Mouse (Mus musculus) olfactory bulb, adult 2 months (tissue): ENCODE measurements around the gene Klhl36. TPM values are rescaled to one million over a fixed set of nuclear protein-coding genes. Genes with fewer than 3 reads are reported as not detected.

Experiments
- H3K27ac ChIP-seq: fragments of 200-500 bp; 2 replicates; pipeline ENCODE4 v1.5.1; 2012; ENCODE audit warnings: low read depth, low read length; ENCODE audit not compliant: insufficient read depth
- H3K4me1 ChIP-seq: fragments of 200-500 bp; 2 replicates; pipeline ENCODE4 v1.6.1; 2012; ENCODE audit warnings: low read length; ENCODE audit not compliant: control insufficient read depth, insufficient read depth
- H3K4me3 ChIP-seq: fragments of 200-500 bp; 2 replicates; pipeline ENCODE4 v1.5.1; 2012; ENCODE audit warnings: mild to moderate bottlenecking, low read depth, low read length, moderate library complexity; ENCODE audit not compliant: insufficient read depth
- CTCF ChIP-seq: fragments of 200-500 bp; IDR thresholded peaks from 2 replicates; pipeline ENCODE4 v1.5.1; 2012; ENCODE audit warnings: low read depth, mild to moderate bottlenecking, low read length, moderate library complexity; ENCODE audit not compliant: insufficient read depth
- POLR2A ChIP-seq: fragments of 200-500 bp; IDR thresholded peaks from 2 replicates; pipeline ENCODE4 v1.6.1; 2012; ENCODE audit warnings: mild to moderate bottlenecking, low read depth, low read length, moderate library complexity; ENCODE audit not compliant: insufficient read depth
- WGBS: fragments of 180-500 bp; shearing (Covaris S2); methylation state at CpG from one replicate; pipeline ENCODE4 v1.1.7; 2018; 5-methylcytosine and 5-hydroxymethylcytosine counted together
- polyA plus RNA-seq: library from polyadenylated mRNA; stranded (reverse); fragments of >200 nt; gene quantifications from 2 replicates; pipeline ENCODE4 v1.2.4, GENCODE M21; 2012; ENCODE audit warnings: low replicate concordance; ENCODE audit not compliant: missing spikeins, insufficient read depth, insufficient read length

The Klhl36 gene
- polyA plus RNA-seq, 1 experiment: not detected

DNA sequence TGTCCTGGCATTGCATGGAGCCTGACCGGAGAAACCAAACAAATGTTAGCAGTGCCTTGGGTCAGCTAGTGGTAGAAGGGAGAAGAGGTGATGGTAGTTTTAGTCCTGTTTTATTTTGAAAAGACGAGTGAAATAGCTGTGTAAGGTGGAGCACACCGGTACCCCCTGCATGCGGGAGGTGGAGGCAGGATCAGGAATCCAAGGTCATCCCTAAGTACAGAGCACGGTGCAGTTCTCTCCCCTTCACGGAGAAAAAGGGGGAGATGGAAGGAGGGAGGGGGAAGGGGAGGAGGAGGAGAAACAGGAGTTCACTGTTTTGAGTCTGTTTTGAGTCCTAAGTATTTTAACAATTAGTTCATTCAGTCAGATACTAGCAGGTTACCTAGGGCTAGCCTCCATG, 50.6 kb downstream of the Klhl36 start:
- TF ChIP-seq CTCF (no peak), POLR2A (no peak)
- H3K27ac ChIP-seq: no peak overlapping the region
- H3K4me1 ChIP-seq: peaks cover 18% of the 10 kb centered on the region
- no peak overlapping the region for H3K4me3 ChIP-seq
- 38% methylated on average over 6 of the region's 6 CpGs for WGBS

DNA sequence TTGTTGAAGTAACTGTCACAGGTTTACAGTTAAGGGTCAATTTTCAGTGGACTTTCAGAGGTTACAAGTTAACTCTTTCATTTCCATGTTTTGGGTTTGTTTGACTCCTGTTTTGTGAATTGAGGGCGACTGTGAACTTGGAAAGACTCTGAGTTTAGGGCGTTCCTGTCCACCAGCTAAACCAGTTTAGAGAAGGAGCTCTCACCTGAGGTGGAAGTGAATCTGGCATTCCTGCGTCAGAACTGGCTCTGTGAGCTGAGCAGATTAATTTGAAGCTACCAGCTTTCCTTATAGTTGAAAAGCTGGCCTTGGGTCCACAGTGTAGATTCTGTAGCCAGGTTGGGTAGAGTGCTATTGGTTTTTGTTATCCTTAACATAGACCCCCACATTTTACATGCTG, 51.1 kb downstream of the Klhl36 start:
- Histone ChIP-seq H3K27ac (no peak overlapping the region), H3K4me3 (no peak overlapping the region), H3K4me1 (peaks cover 18% of the 10 kb centered on the region)
- no peak for TF ChIP-seq POLR2A
- no peak for TF ChIP-seq CTCF
- 67% methylated on average over 3 of the region's 3 CpGs for WGBS

DNA sequence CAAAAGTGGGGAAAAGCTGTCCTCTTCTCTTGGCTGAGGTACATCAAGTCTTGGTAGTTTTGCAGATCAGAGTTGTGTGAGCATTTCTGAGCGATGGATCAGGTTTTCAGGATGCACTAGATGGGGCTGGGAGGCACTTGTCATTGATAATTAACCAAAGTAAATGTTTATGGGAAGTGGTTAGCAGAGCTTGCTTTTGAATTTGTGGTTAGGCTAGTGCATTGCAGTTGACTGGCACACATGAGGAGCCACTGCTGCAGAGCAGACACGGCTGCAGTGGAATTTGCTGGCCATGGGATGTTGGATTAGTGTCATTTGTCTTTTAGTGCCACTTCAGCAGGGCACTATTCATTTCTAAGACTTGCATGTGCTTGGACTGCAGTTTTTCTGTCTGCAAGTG, 52.1 kb downstream of the Klhl36 start:
- WGBS: 67% methylated on average over 2 of the region's 2 CpGs

DNA sequence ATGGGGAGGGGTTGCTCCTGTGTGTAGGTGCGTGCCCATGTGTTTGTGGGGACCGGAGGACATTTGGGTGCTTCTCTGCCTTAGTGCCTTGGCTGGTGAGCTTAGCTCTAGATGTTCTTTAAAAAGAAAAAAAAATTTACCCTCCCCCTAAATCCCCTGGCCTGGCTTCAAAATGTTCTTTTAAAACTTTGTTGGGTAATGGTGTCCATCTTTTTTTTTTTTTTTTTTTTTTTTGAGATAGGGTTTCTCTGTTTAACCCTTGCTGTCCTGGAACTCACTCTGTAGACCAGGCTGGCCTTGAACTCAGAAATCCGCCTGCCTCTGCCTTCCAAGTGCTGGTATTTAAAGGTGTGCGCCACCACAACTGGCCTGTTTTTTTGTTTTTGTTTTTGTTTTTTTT, 53.2 kb downstream of the Klhl36 start:
- TF ChIP-seq CTCF: no peak
- TF ChIP-seq POLR2A: no peak
- H3K4me3 ChIP-seq: no peak overlapping the region
- WGBS: 91% methylated on average over 4 of the region's 4 CpGs
- no peak overlapping the region for H3K27ac ChIP-seq
- H3K4me1 ChIP-seq: peaks cover 18% of the 10 kb centered on the region

More for the DNA sequence above, 52.1 kb downstream of the Klhl36 start:
- Histone ChIP-seq H3K4me3 (no peak overlapping the region), H3K27ac (no peak overlapping the region), H3K4me1 (peaks cover 18% of the 10 kb centered on the region)
- TF ChIP-seq CTCF: no peak
- TF ChIP-seq POLR2A: no peak

DNA sequence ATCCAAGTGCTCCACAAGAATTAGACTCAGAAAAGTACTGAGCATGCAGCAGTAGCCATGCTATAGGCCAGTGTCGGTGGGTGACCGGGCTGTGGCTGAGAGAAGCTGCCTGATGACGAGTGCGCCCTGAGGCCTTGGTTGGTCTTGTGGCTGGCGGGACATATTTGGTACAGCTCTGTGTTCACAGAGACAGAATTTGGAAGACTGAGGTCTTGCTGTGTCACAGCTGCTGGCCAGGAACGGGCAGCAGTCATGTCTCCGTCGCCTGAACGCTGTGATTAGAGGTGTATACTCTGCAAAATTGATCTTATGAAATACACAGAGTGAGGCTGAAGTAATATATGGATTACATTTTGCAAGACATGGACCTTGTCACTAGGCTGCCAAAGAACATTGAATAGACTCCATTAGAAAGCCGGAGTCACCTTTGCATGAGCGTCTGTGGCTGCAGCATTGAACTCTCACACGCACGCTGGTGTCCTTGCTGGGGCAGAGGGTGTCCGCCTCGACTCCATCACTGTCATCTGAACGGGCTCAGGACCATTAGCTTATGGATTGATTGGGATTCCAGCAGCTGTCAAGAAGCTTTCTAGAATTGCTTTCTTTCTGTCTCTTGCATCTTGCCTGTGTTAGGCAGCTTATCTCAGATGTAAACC, 54.3 kb downstream of the Klhl36 start:
- peaks cover 21% of the 10 kb centered on the region for H3K4me1 ChIP-seq

DNA sequence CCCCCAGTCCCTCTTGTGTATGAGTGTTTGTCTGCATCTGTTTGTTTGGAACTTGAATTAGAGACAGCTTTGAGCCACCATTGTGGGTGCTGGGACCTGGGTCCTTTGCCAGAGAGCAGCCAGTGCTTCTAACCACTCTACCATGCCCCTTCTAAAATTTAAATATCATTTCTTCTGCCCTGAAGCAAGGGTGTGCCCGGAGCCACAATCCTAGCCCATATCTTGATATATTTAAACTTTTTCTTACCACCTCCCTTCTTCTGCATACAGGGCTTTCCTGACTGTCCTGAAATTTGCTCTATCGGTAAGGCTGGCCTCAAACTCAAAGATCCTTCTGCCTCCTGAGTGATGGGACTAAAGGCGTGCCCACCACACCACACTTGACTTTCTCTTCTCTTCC, 55.3 kb downstream of the Klhl36 start:
- H3K4me3 ChIP-seq: no peak overlapping the region
- WGBS: 93% methylated on average over 3 of the region's 3 CpGs
- peaks cover 20% of the 10 kb centered on the region for H3K4me1 ChIP-seq
- H3K27ac ChIP-seq: no peak overlapping the region
- TF ChIP-seq CTCF (no peak), POLR2A (no peak)

More for the DNA sequence above, 54.3 kb downstream of the Klhl36 start:
- WGBS: 76% methylated on average over 16 of the region's 16 CpGs
- no peak overlapping the region for H3K4me3 ChIP-seq
- H3K27ac ChIP-seq: no peak overlapping the region
- no peak for TF ChIP-seq POLR2A
- TF ChIP-seq CTCF: no peak

DNA sequence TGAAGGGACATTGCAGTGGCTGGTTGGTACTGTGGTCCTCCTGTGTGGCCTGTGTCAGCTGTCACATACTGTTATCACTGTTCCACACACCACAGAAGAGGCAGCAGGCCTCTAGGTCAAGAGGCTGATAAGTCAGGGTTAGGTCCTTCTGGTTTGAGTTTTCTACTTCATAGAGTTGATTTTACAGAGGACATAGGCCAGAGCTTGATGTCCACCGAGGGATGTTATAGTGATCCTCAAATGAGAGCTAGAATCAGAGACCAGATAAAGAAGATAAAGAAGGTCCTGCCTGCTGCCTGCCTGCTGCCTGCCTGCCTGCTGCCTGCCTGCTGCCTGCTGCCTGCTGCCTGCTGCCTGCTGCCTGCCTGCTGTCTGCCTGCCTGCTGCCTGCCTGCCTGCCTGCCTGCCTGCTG, 56.1 kb downstream of the Klhl36 start:
- WGBS: 84% methylated on average over 1 of the region's 1 CpGs
- Histone ChIP-seq H3K4me3 (no peak overlapping the region), H3K4me1 (peaks cover 17% of the 10 kb centered on the region), H3K27ac (no peak overlapping the region)
- no peak for TF ChIP-seq POLR2A
- TF ChIP-seq CTCF: no peak

DNA sequence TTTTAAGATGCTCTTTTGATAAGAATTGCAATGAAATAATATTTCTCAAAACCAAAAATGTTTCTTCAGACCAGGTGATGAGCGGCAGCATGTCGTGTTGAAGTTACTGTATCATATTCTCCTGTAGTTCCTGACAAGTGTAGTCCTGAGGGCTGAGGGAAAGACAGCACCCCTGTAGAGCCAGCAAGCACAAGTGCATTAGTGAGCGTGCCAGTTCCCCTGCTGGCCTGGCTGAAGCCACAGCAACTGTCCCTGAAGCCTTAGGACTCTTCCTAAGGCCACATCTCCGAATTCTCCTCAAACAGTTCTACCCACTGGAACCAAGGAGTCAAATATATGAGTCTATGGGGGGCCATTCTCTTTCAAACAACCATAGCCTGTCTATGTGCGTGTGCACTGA, 61.2 kb downstream of the Klhl36 start:
- no peak for TF ChIP-seq POLR2A
- TF ChIP-seq CTCF: no peak
- 88% methylated on average over 5 of the region's 5 CpGs for WGBS

DNA sequence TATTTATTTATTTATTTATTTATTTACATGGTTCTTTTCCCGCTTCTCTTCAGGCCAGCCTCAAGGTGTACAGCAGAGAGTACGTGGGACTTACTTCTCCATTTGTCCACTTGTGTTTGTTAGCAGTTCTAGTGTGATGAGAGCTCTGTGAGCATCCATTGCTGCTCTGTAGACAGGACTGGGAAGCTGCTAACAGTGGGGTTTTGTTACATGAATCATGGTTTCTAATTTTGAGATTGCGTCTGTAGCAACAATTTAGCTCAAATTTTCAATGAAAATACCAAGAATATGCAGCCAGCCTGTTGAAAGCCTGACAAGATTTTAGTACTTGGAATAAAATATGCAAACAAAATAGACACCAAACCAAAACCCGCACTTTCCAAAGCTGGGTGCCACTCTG, 63.4 kb downstream of the Klhl36 start:
- WGBS: 55% methylated on average over 4 of the region's 4 CpGs
- Histone ChIP-seq H3K4me1 (peaks cover 20% of the 10 kb centered on the region), H3K27ac (no peak overlapping the region), H3K4me3 (no peak overlapping the region)
- TF ChIP-seq POLR2A (no peak), CTCF (no peak)

More for the DNA sequence above, 61.2 kb downstream of the Klhl36 start:
- peaks cover 20% of the 10 kb centered on the region for H3K4me1 ChIP-seq
- no peak overlapping the region for H3K4me3 ChIP-seq
- no peak overlapping the region for H3K27ac ChIP-seq
